Comparison of ENCODE assay signal across 21 mouse cellular contexts in the genomic region with DNA sequence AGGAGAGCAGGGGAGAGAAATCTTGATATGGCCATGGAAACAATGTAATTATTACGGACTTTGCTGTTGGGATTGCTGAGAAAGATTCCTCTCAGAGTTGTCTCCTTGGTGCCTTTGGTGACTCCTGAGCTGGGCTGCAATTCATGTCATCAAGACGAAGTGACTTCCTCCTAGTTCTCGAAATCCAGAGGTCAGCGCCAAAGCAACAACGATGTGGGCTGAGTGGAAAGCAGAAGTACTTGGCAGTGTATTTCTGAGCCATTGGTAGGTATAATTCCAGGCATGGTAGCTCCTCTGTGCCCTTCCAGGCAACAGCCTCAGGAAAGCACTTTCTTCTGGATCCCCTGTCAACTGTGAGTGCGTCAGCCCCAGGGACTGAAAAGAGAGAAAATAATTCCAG. TPM values are rescaled to one million over a fixed set of nuclear protein-coding genes. Genes with fewer than 3 reads are reported as not detected.
DNase-seq lines count a peak whose midpoint lies in the region; ATAC-seq and TF ChIP-seq lines count a peak whose summit lies in the region.
"Had no signal": no experiment of that assay in that cellular context is flagged by ENCODE, and none has a peak within 500 bp of the region (broad histone marks: within the 10 kb centered on the region; RNA-seq: fewer than 3 reads in every experiment).

No protein-coding gene starts in this region.

- H3K36me3 ChIP-seq in heart, postnatal 0 days (replicated peaks; ENCODE audit: control insufficient read depth, insufficient read depth, low read length), result no peaks in the 10 kb centered on the region
- no peaks in the 10 kb centered on the region for H3K36me3 ChIP-seq in midbrain, embryonic 13.5 days
- H3K36me3 ChIP-seq in midbrain, embryonic 10.5 days, result no peaks in the 10 kb centered on the region
- H3K36me3 ChIP-seq: hindbrain, embryonic 15.5 days; kidney, embryonic 15.5 days; limb, embryonic 12.5 days had no signal

- DNase-seq in heart, postnatal 0 days (ENCODE audit: low spot score), result no peak
- DNase-seq in heart, postnatal 36 days, result no peak
- DNase-seq in midbrain, embryonic 10.5 days (ENCODE audit: low spot score), result no peak
- DNase-seq in ovary, postnatal 14 days (ENCODE audit: low spot score), result no peak
- DNase-seq: cerebellum, adult 2 months; gastrocnemius, postnatal 10 days; thymus, postnatal 36 days had no signal

- TF ChIP-seq CTCF in heart, postnatal 0 days (IDR thresholded peaks at IDR 0.05; ENCODE audit: low read depth), result no peak

- H3K4me3 ChIP-seq in heart, postnatal 0 days (ENCODE audit: low read depth, low read length), result no peak overlapping the region
- no peak overlapping the region for H3K4me3 ChIP-seq in midbrain, embryonic 13.5 days (replicated peaks)
- H3K4me3 ChIP-seq in midbrain, embryonic 10.5 days, result no peak overlapping the region
- H3K4me3 ChIP-seq: forebrain, embryonic 13.5 days; heart, adult 2 months; hindbrain, embryonic 15.5 days; kidney, embryonic 15.5 days; limb, embryonic 12.5 days had no signal

- no peak overlapping the region for H3K9ac ChIP-seq in heart, postnatal 0 days (replicated peaks; ENCODE audit: low read depth, low read length)
- no peak overlapping the region for H3K9ac ChIP-seq in midbrain, embryonic 13.5 days (replicated peaks)
- H3K9ac ChIP-seq: forebrain, embryonic 13.5 days; hindbrain, embryonic 15.5 days; kidney, embryonic 15.5 days; limb, embryonic 12.5 days had no signal

- ATAC-seq in heart, postnatal 0 days (ENCODE audit: insufficient read depth, low read depth), result no peak
- ATAC-seq in midbrain, embryonic 13.5 days, result 0 out of 2 replicates have a peak, but pooled peaks have one; percentile 24
- ATAC-seq in common myeloid progenitor, adult 5-6 weeks (replicated peaks; ENCODE audit: low read depth, poor library complexity, severe bottlenecking), result peak; percentile 95
- peak; percentile 56; the same call in 1 of the 2 replicates for ATAC-seq in neutrophil, adult 5-6 weeks (ENCODE audit: extremely low read depth, insufficient number of reproducible peaks, low FRiP score, poor library complexity, severe bottlenecking)
- ATAC-seq: intestine, postnatal 0 days had no signal

- H3K27me3 ChIP-seq in heart, postnatal 0 days (ENCODE audit: control insufficient read depth, insufficient read depth, low read length), result no peaks in the 10 kb centered on the region
- no peaks in the 10 kb centered on the region for H3K27me3 ChIP-seq in midbrain, embryonic 13.5 days
- no peaks in the 10 kb centered on the region for H3K27me3 ChIP-seq in midbrain, embryonic 10.5 days (ENCODE audit: low read depth, poor library complexity, severe bottlenecking)
- H3K27me3 ChIP-seq: CH12.LX; forebrain, embryonic 13.5 days; hindbrain, embryonic 15.5 days; kidney, embryonic 15.5 days; limb, embryonic 12.5 days had no signal

- 0 out of 2 replicates have a peak overlapping the region, but pooled peaks have one; percentile 25 for H3K4me2 ChIP-seq in heart, postnatal 0 days (ENCODE audit: low read depth, low read length)
- no peak overlapping the region for H3K4me2 ChIP-seq in midbrain, embryonic 13.5 days (replicated peaks)
- H3K4me2 ChIP-seq: forebrain, embryonic 13.5 days; hindbrain, embryonic 15.5 days; kidney, embryonic 15.5 days; limb, embryonic 12.5 days had no signal

- no peak overlapping the region for H3K27ac ChIP-seq in heart, postnatal 0 days (ENCODE audit: low read depth)
- H3K27ac ChIP-seq in midbrain, embryonic 13.5 days, result no peak overlapping the region
- no peak overlapping the region for H3K27ac ChIP-seq in midbrain, embryonic 10.5 days (replicated peaks)
- H3K27ac ChIP-seq: forebrain, embryonic 13.5 days; heart, adult 2 months; hindbrain, embryonic 15.5 days; kidney, embryonic 15.5 days; limb, embryonic 12.5 days; stomach, postnatal 0 days had no signal

- H3K9me3 ChIP-seq in heart, postnatal 0 days (replicated peaks; ENCODE audit: control insufficient read depth, low read length), result no peaks in the 10 kb centered on the region
- H3K9me3 ChIP-seq in midbrain, embryonic 13.5 days, result no peaks in the 10 kb centered on the region
- H3K9me3 ChIP-seq in midbrain, embryonic 10.5 days (replicated peaks), result no peaks in the 10 kb centered on the region
- H3K9me3 ChIP-seq: forebrain, embryonic 13.5 days; hindbrain, embryonic 15.5 days; kidney, embryonic 15.5 days; limb, embryonic 12.5 days had no signal

- no peaks in the 10 kb centered on the region for H3K4me1 ChIP-seq in heart, postnatal 0 days (ENCODE audit: control insufficient read depth, insufficient read depth)
- H3K4me1 ChIP-seq in midbrain, embryonic 13.5 days (replicated peaks), result no peaks in the 10 kb centered on the region
- H3K4me1 ChIP-seq in midbrain, embryonic 10.5 days, result no peaks in the 10 kb centered on the region
- H3K4me1 ChIP-seq: hindbrain, embryonic 15.5 days; kidney, embryonic 15.5 days; limb, embryonic 12.5 days had no signal

- intact Hi-C loops in heart, postnatal 36 days (cut with DNase I), result no loop called here

- no peak for TF ChIP-seq EP300 in heart, postnatal 0 days (IDR thresholded peaks at IDR 0.05; ENCODE audit: low read depth)

- 57% methylated on average over 6 of the region's 6 CpGs for WGBS in heart, postnatal 0 days
- 88% methylated on average over 6 of the region's 6 CpGs for WGBS in midbrain, embryonic 13.5 days
- 90% methylated on average over 6 of the region's 6 CpGs for WGBS in midbrain, embryonic 10.5 days

RNA-seq across cellular contexts. Expression of a gene that starts 39.8 kb away (rescaled TPM):
- 2.1 and 4.2 TPM in 2 replicates for total RNA-seq in heart, postnatal 0 days (2014; rRNA removed; ENCODE audit: low replicate concordance)
- polyA plus RNA-seq in heart, postnatal 0 days (2015; fragmentation: Nextera tagmentation; extraction: Ambion mirVana), result 4.7 and 5.1 TPM in 2 replicates
- total RNA-seq in heart, postnatal 36 days (2021), result 1 to 10 TPM; 3.2 to 3.4 TPM
- polyA plus RNA-seq in midbrain, embryonic 13.5 days (2015; fragmentation: Nextera tagmentation; extraction: Ambion mirVana), result 11.9 and 12.0 TPM in 2 replicates
- 9.7 and 11.6 TPM in 2 replicates for polyA plus RNA-seq in midbrain, embryonic 10.5 days (2016; fragmentation: Nextera tagmentation; extraction: Ambion mirVana)
- total RNA-seq in common myeloid progenitor, adult 5-6 weeks (2017), result 8.6 and 10.0 TPM in 2 replicates
- 8.5 and 8.6 TPM in 2 replicates for total RNA-seq in neutrophil, adult 5-6 weeks (2017)
- total RNA-seq: CH12.LX had no signal

RNA-seq across cellular contexts. Expression of a gene that starts 44.1 kb away (rescaled TPM):
- total RNA-seq in heart, postnatal 0 days (2014; rRNA removed; ENCODE audit: low replicate concordance), result 0.04 TPM in 1 of 2 replicates, not detected in the other
- polyA plus RNA-seq in heart, postnatal 0 days (2015; fragmentation: Nextera tagmentation; extraction: Ambion mirVana), result not detected in 2 replicates
- under 1 TPM in 1 of 2 experiments, not detected in 1; 0.05 TPM for total RNA-seq in heart, postnatal 36 days (2021)
- polyA plus RNA-seq in midbrain, embryonic 13.5 days (2015; fragmentation: Nextera tagmentation; extraction: Ambion mirVana), result not detected in 2 replicates
- not detected in 2 replicates for polyA plus RNA-seq in midbrain, embryonic 10.5 days (2016; fragmentation: Nextera tagmentation; extraction: Ambion mirVana)
- 0.58 and 0.87 TPM in 2 replicates for total RNA-seq in common myeloid progenitor, adult 5-6 weeks (2017)
- 0.35 and 0.74 TPM in 2 replicates for total RNA-seq in neutrophil, adult 5-6 weeks (2017)
- total RNA-seq: CH12.LX had no signal
- polyA plus RNA-seq: embryonic facial prominence, embryonic 11.5 days; forebrain, embryonic 13.5 days; hindbrain, embryonic 15.5 days; intestine, postnatal 0 days; kidney, embryonic 15.5 days; limb, embryonic 12.5 days; liver, embryonic 16.5 days; midbrain, postnatal 0 days; stomach, postnatal 0 days had no signal
